Mouse (Mus musculus): ENCODE data around the gene Cpsf4. TPM values are rescaled to one million over a fixed set of nuclear protein-coding genes. Genes with fewer than 3 reads are reported as not detected.
"Not testable (repeated sequence)": the region's sequence is repeated elsewhere in the genome, so short reads cannot be mapped to it uniquely, and the experiment has no call there.

Gene Cpsf4
- 43.0 and 44.6 TPM in 2 replicates for polyA plus RNA-seq (2015; fragmentation: Nextera tagmentation; extraction: Ambion mirVana)

- peaks cover 14% of the 10 kb centered on the region; the same call in 1 of the 2 replicates for H3K4me1 ChIP-seq
- H3K9ac ChIP-seq, result peak within 1 kb of the TSS; percentile 84
- peak within 1 kb of the TSS; percentile 80 for H3K4me2 ChIP-seq
- H3K36me3 ChIP-seq, result 0 out of 2 replicates have a peak, but pooled peaks cover 14% of the 10 kb centered on the region
- ATAC-seq (ENCODE audit: insufficient read depth, low FRiP score, low read depth), result peak; percentile 95
- no peaks in the 10 kb centered on the region for H3K9me3 ChIP-seq
- peak within 1 kb of the TSS; percentile 87 for H3K27ac ChIP-seq
- under 1% methylated on average over 46 of the region's 51 CpGs for WGBS
- H3K27me3 ChIP-seq (replicated peaks), result no peaks in the 10 kb centered on the region
- H3K4me3 ChIP-seq (replicated peaks), result peak within 1 kb of the TSS; percentile 95
These were observed at the start of gene Cpsf4, which contains the start of gene Ptcd1 for GRCm38 (mm10) chr5:145166536-145167305. TSS of gene Cpsf4 (plus strand) at chr5:145167213. TSS of gene Ptcd1 (minus strand) at chr5:145167108.

GRCm38 (mm10) chr5:145118005-145118404 is 49.0 kb upstream of the Cpsf4 start:
- Histone ChIP-seq H3K4me2 (no peak overlapping the region), H3K9ac (no peak overlapping the region), H3K27me3 (replicated peaks) (no peaks in the 10 kb centered on the region), H3K9me3 (no peaks in the 10 kb centered on the region), H3K36me3 (0 out of 2 replicates have a peak, but pooled peaks cover 7% of the 10 kb centered on the region), H3K4me1 (peaks cover 23% of the 10 kb centered on the region), H3K4me3 (replicated peaks) (no peak overlapping the region), H3K27ac (no peak overlapping the region)
- 49% methylated on average over 6 of the region's 6 CpGs for WGBS
- no peak for ATAC-seq (ENCODE audit: insufficient read depth, low FRiP score, low read depth)

- no peak overlapping the region for H3K27ac ChIP-seq
- no peak overlapping the region for H3K4me2 ChIP-seq
- no peak overlapping the region for H3K9ac ChIP-seq
- 89% methylated on average over 5 of the region's 5 CpGs for WGBS
- peaks cover 23% of the 10 kb centered on the region for H3K4me1 ChIP-seq
- no peaks in the 10 kb centered on the region for H3K27me3 ChIP-seq (replicated peaks)
- no peak for ATAC-seq (ENCODE audit: insufficient read depth, low FRiP score, low read depth)
- no peak overlapping the region for H3K4me3 ChIP-seq (replicated peaks)
- H3K36me3 ChIP-seq, result 0 out of 2 replicates have a peak, but pooled peaks cover 7% of the 10 kb centered on the region
- no peaks in the 10 kb centered on the region for H3K9me3 ChIP-seq
These were observed 48.6 kb upstream of the Cpsf4 start for GRCm38 (mm10) chr5:145118461-145118860.

GRCm38 (mm10) chr5:145119385-145119784 is 47.6 kb upstream of the Cpsf4 start:
- ATAC-seq (ENCODE audit: insufficient read depth, low FRiP score, low read depth), result no peak
- no peak overlapping the region for H3K4me2 ChIP-seq
- 90% methylated on average over 2 of the region's 2 CpGs for WGBS

GRCm38 (mm10) chr5:145120921-145121320 is 46.1 kb upstream of the Cpsf4 start:
- H3K4me1 ChIP-seq, result peaks cover 13% of the 10 kb centered on the region
- WGBS, result 62% methylated on average over 7 of the region's 7 CpGs
- ATAC-seq (ENCODE audit: insufficient read depth, low FRiP score, low read depth), result no peak

More at GRCm38 (mm10) chr5:145119385-145119784, 47.6 kb upstream of the Cpsf4 start:
- Histone ChIP-seq H3K36me3 (peaks cover 14% of the 10 kb centered on the region), H3K9me3 (no peaks in the 10 kb centered on the region), H3K4me1 (peaks cover 20% of the 10 kb centered on the region), H3K27ac (no peak overlapping the region), H3K27me3 (replicated peaks) (no peaks in the 10 kb centered on the region), H3K9ac (no peak overlapping the region), H3K4me3 (replicated peaks) (no peak overlapping the region)

GRCm38 (mm10) chr5:145123396-145123795 is 43.6 kb upstream of the Cpsf4 start:
- no peak overlapping the region for H3K4me2 ChIP-seq
- ATAC-seq (ENCODE audit: insufficient read depth, low FRiP score, low read depth), result no peak
- no peak overlapping the region for H3K9ac ChIP-seq
- H3K4me3 ChIP-seq (replicated peaks), result no peak overlapping the region
- no peaks in the 10 kb centered on the region for H3K4me1 ChIP-seq
- no peaks in the 10 kb centered on the region for H3K9me3 ChIP-seq
- peaks cover 44% of the 10 kb centered on the region for H3K36me3 ChIP-seq
- no peak overlapping the region for H3K27ac ChIP-seq
- H3K27me3 ChIP-seq (replicated peaks), result no peaks in the 10 kb centered on the region
- WGBS, result 95% methylated on average over 19 of the region's 19 CpGs

More at GRCm38 (mm10) chr5:145120921-145121320, 46.1 kb upstream of the Cpsf4 start:
- Histone ChIP-seq H3K9me3 (no peaks in the 10 kb centered on the region), H3K27ac (no peak overlapping the region), H3K36me3 (peaks cover 27% of the 10 kb centered on the region), H3K4me3 (replicated peaks) (no peak overlapping the region), H3K27me3 (replicated peaks) (no peaks in the 10 kb centered on the region), H3K4me2 (no peak overlapping the region), H3K9ac (no peak overlapping the region)

- H3K36me3 ChIP-seq, result peaks cover 72% of the 10 kb centered on the region
These were observed 40.4 kb upstream of the Cpsf4 start for GRCm38 (mm10) chr5:145126580-145126979.

GRCm38 (mm10) chr5:145129124-145129523 is 37.9 kb upstream of the Cpsf4 start:
- Histone ChIP-seq H3K36me3 (peaks cover 86% of the 10 kb centered on the region), H3K9me3 (no peaks in the 10 kb centered on the region)

More at GRCm38 (mm10) chr5:145126580-145126979, 40.4 kb upstream of the Cpsf4 start:
- WGBS, result 90% methylated on average over 9 of the region's 9 CpGs
- Histone ChIP-seq H3K4me1 (no peaks in the 10 kb centered on the region), H3K27me3 (replicated peaks) (no peaks in the 10 kb centered on the region), H3K4me3 (replicated peaks) (no peak overlapping the region), H3K9me3 (no peaks in the 10 kb centered on the region), H3K9ac (no peak overlapping the region), H3K4me2 (no peak overlapping the region), H3K27ac (no peak overlapping the region)
- no peak for ATAC-seq (ENCODE audit: insufficient read depth, low FRiP score, low read depth)

GRCm38 (mm10) chr5:145129773-145130172 is 37.2 kb upstream of the Cpsf4 start:
- not testable (repeated sequence) for H3K4me1 ChIP-seq; ATAC-seq (ENCODE audit: insufficient read depth, low FRiP score, low read depth); H3K27me3 ChIP-seq (replicated peaks); H3K4me3 ChIP-seq (replicated peaks); H3K4me2 ChIP-seq; H3K9me3 ChIP-seq; H3K9ac ChIP-seq; H3K27ac ChIP-seq
- WGBS, result 85% methylated on average over 6 of the region's 6 CpGs
- peaks cover 85% of the 10 kb centered on the region for H3K36me3 ChIP-seq

More at GRCm38 (mm10) chr5:145129124-145129523, 37.9 kb upstream of the Cpsf4 start:
- Histone ChIP-seq H3K27ac (no peak overlapping the region), H3K9ac (no peak overlapping the region), H3K4me1 (no peaks in the 10 kb centered on the region), H3K4me2 (no peak overlapping the region), H3K27me3 (replicated peaks) (no peaks in the 10 kb centered on the region), H3K4me3 (replicated peaks) (no peak overlapping the region)
- 91% methylated on average over 4 of the region's 4 CpGs for WGBS
- no peak for ATAC-seq (ENCODE audit: insufficient read depth, low FRiP score, low read depth)

GRCm38 (mm10) chr5:145130191-145130590 is 36.8 kb upstream of the Cpsf4 start:
- Histone ChIP-seq H3K36me3 (peaks cover 81% of the 10 kb centered on the region), H3K4me3 (replicated peaks) (no peak overlapping the region), H3K27me3 (replicated peaks) (no peaks in the 10 kb centered on the region), H3K9me3 (no peaks in the 10 kb centered on the region), H3K4me2 (no peak overlapping the region), H3K4me1 (no peaks in the 10 kb centered on the region), H3K27ac (no peak overlapping the region), H3K9ac (no peak overlapping the region)
- 85% methylated on average over 11 of the region's 11 CpGs for WGBS
- no peak for ATAC-seq (ENCODE audit: insufficient read depth, low FRiP score, low read depth)

GRCm38 (mm10) chr5:145130995-145131394 is 36.0 kb upstream of the Cpsf4 start:
- 85% methylated on average over 3 of the region's 3 CpGs for WGBS
- no peaks in the 10 kb centered on the region for H3K4me1 ChIP-seq
- ATAC-seq (ENCODE audit: insufficient read depth, low FRiP score, low read depth), result no peak

GRCm38 (mm10) chr5:145133275-145133674 is 33.7 kb upstream of the Cpsf4 start:
- WGBS, result 86% methylated on average over 6 of the region's 6 CpGs
- ATAC-seq (ENCODE audit: insufficient read depth, low FRiP score, low read depth); H3K27ac ChIP-seq; H3K4me2 ChIP-seq; H3K9ac ChIP-seq; H3K9me3 ChIP-seq; H3K27me3 ChIP-seq (replicated peaks); H3K4me1 ChIP-seq; H3K4me3 ChIP-seq (replicated peaks): not testable (repeated sequence)
- H3K36me3 ChIP-seq, result peaks cover 60% of the 10 kb centered on the region

More at GRCm38 (mm10) chr5:145130995-145131394, 36.0 kb upstream of the Cpsf4 start:
- no peak overlapping the region for H3K9ac ChIP-seq
- no peak overlapping the region for H3K27ac ChIP-seq
- no peaks in the 10 kb centered on the region for H3K27me3 ChIP-seq (replicated peaks)
- no peak overlapping the region for H3K4me2 ChIP-seq
- peaks cover 75% of the 10 kb centered on the region for H3K36me3 ChIP-seq
- no peak overlapping the region for H3K4me3 ChIP-seq (replicated peaks)
- H3K9me3 ChIP-seq, result no peaks in the 10 kb centered on the region

All from stomach, embryonic 15.5 days (tissue).